Mouse (Mus musculus): ENCODE results near the gene Abhd12b. TPM values are rescaled to one million over a fixed set of nuclear protein-coding genes. Genes with fewer than 3 reads are reported as not detected.
A peak's percentile ranks its signal among the peaks of the same experiment; 100 is the strongest.

Gene Abhd12b
- polyA plus RNA-seq, 1 experiment from 2014 or later, result not detected

- no peak for DNase-seq
- no peak overlapping the region for H3K4me3 ChIP-seq (ENCODE audit: low read depth, low read length)
- H3K9ac ChIP-seq (replicated peaks), result no peak overlapping the region
- no peaks in the 10 kb centered on the region for H3K36me3 ChIP-seq (replicated peaks; ENCODE audit: insufficient read depth, low read length)
- no peak overlapping the region for H3K4me2 ChIP-seq (ENCODE audit: low read depth, low read length)
- ATAC-seq, result no peak
- H3K4me1 ChIP-seq (ENCODE audit: insufficient read depth), result no peaks in the 10 kb centered on the region
- 82% methylated on average over 20 of the region's 20 CpGs for WGBS (ENCODE audit: insufficient replicate concordance)
- TF ChIP-seq CTCF (IDR thresholded peaks at IDR 0.05; ENCODE audit: low read depth), result no peak
- H3K27me3 ChIP-seq (ENCODE audit: insufficient read depth, low read length), result no peaks in the 10 kb centered on the region
- H3K27ac ChIP-seq (ENCODE audit: low read depth), result no peak overlapping the region
- H3K9me3 ChIP-seq (ENCODE audit: low read length), result no peaks in the 10 kb centered on the region
Observed at GRCm38 (mm10) chr12:70134627-70135235, 19.2 kb upstream of the Abhd12b start.

GRCm38 (mm10) chr12:70136185-70136756 lies 17.7 kb upstream of the Abhd12b start:
- DNase-seq, result no peak
- Histone ChIP-seq H3K9ac (replicated peaks) (no peak overlapping the region; the same call in 1 of the 2 replicates), H3K36me3 (replicated peaks; ENCODE audit: insufficient read depth, low read length) (no peaks in the 10 kb centered on the region), H3K4me2 (ENCODE audit: low read depth, low read length) (peak overlapping the region; percentile 54; the same call in 1 of the 2 replicates), H3K27ac (ENCODE audit: low read depth) (peak overlapping the region; percentile 44; the same call in 1 of the 2 replicates), H3K4me3 (ENCODE audit: low read depth, low read length) (peak overlapping the region; percentile 25), H3K27me3 (ENCODE audit: insufficient read depth, low read length) (no peaks in the 10 kb centered on the region), H3K4me1 (ENCODE audit: insufficient read depth) (no peaks in the 10 kb centered on the region), H3K9me3 (ENCODE audit: low read length) (no peaks in the 10 kb centered on the region)
- 26% methylated on average over 12 of the region's 12 CpGs for WGBS (ENCODE audit: insufficient replicate concordance)
- ATAC-seq, result no peak
- no peak for TF ChIP-seq CTCF (IDR thresholded peaks at IDR 0.05; ENCODE audit: low read depth)
- TF ChIP-seq EP300 (IDR thresholded peaks at IDR 0.05; ENCODE audit: low read depth), result no peak

DNA sequence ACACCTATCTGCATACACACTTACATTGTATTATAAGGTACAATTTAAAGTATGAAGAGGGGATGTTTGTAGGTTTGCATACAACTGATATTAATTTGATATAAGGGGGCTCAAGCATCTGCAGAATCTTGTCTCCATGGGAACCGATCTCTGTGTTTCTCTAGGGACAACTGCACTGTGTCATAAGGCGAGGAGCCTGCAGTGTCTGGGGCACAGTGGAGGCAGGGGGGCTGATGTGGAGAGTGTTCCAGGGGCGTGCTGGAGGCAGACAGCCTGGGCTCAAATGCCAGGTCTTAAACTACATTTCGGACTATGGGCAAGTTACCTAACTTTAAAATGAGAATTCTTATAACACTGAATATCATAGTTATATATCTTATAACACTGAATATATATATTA lies 16.8 kb upstream of the Abhd12b start:
- DNase-seq, result no peak
- no peak for ATAC-seq
- Histone ChIP-seq H3K4me1 (ENCODE audit: insufficient read depth) (no peaks in the 10 kb centered on the region), H3K9me3 (ENCODE audit: low read length) (no peaks in the 10 kb centered on the region), H3K36me3 (replicated peaks; ENCODE audit: insufficient read depth, low read length) (no peaks in the 10 kb centered on the region), H3K4me2 (ENCODE audit: low read depth, low read length) (no peak overlapping the region), H3K27me3 (ENCODE audit: insufficient read depth, low read length) (no peaks in the 10 kb centered on the region), H3K4me3 (ENCODE audit: low read depth, low read length) (no peak overlapping the region), H3K27ac (ENCODE audit: low read depth) (no peak overlapping the region), H3K9ac (replicated peaks) (no peak overlapping the region)
- WGBS (ENCODE audit: insufficient replicate concordance), result 64% methylated on average over 4 of the region's 4 CpGs
- TF ChIP-seq CTCF (IDR thresholded peaks at IDR 0.05; ENCODE audit: low read depth) (no peak), EP300 (IDR thresholded peaks at IDR 0.05; ENCODE audit: low read depth) (no peak)

- H3K27ac ChIP-seq (ENCODE audit: low read depth), result no peak overlapping the region
- H3K36me3 ChIP-seq (replicated peaks; ENCODE audit: insufficient read depth, low read length), result no peaks in the 10 kb centered on the region
- H3K9me3 ChIP-seq (ENCODE audit: low read length), result no peaks in the 10 kb centered on the region
- H3K4me1 ChIP-seq (ENCODE audit: insufficient read depth), result no peaks in the 10 kb centered on the region
- H3K4me2 ChIP-seq (ENCODE audit: low read depth, low read length), result no peak overlapping the region
- no peaks in the 10 kb centered on the region for H3K27me3 ChIP-seq (ENCODE audit: insufficient read depth, low read length)
- ATAC-seq, result no peak
- no peak overlapping the region for H3K4me3 ChIP-seq (ENCODE audit: low read depth, low read length)
- 77% methylated on average over 9 of the region's 9 CpGs for WGBS (ENCODE audit: insufficient replicate concordance)
- H3K9ac ChIP-seq (replicated peaks), result no peak overlapping the region
- TF ChIP-seq EP300 (IDR thresholded peaks at IDR 0.05; ENCODE audit: low read depth) (no peak), CTCF (IDR thresholded peaks at IDR 0.05; ENCODE audit: low read depth) (no peak)
- no peak for DNase-seq
Observed at GRCm38 (mm10) chr12:70137626-70138025, 16.3 kb upstream of the Abhd12b start.

- no peak for TF ChIP-seq EP300 (IDR thresholded peaks at IDR 0.05; ENCODE audit: low read depth)
- no peak for TF ChIP-seq CTCF (IDR thresholded peaks at IDR 0.05; ENCODE audit: low read depth)
- Histone ChIP-seq H3K4me3 (ENCODE audit: low read depth, low read length) (no peak overlapping the region), H3K9ac (replicated peaks) (no peak overlapping the region), H3K27me3 (ENCODE audit: insufficient read depth, low read length) (no peaks in the 10 kb centered on the region), H3K4me1 (ENCODE audit: insufficient read depth) (no peaks in the 10 kb centered on the region), H3K9me3 (ENCODE audit: low read length) (no peaks in the 10 kb centered on the region), H3K27ac (ENCODE audit: low read depth) (no peak overlapping the region), H3K36me3 (replicated peaks; ENCODE audit: insufficient read depth, low read length) (no peaks in the 10 kb centered on the region), H3K4me2 (ENCODE audit: low read depth, low read length) (no peak overlapping the region)
- ATAC-seq (no peak), DNase-seq (no peak)
- WGBS (ENCODE audit: insufficient replicate concordance), result 63% methylated on average over 4 of the region's 4 CpGs
Observed at GRCm38 (mm10) chr12:70139871-70140270, 14.1 kb upstream of the Abhd12b start.

DNA sequence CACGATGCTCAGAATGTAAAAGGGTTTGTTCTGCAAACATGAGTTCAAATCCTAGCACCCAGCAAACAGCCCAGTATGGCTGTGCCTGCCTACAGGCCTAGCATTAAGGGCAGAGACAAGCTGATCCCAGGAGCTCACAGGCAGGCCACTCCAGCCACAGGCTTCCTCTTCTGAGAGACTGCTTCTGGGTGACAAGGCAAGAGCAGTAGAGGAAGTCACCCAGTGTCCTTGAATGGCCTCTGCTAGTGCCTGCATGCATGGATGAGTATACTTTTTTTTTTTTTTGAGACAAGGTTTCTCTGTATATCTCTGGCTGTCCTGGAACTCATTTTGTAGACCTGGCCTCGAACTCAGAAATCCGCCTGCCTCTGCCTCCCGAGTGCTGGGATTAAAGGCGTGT lies 13.4 kb upstream of the Abhd12b start:
- DNase-seq (peak; percentile 42), ATAC-seq (0 out of 2 replicates have a peak, but pooled peaks have one; percentile 31)
- no peaks in the 10 kb centered on the region for H3K36me3 ChIP-seq (replicated peaks; ENCODE audit: insufficient read depth, low read length)
- H3K9ac ChIP-seq (replicated peaks), result no peak overlapping the region
- H3K27ac ChIP-seq (ENCODE audit: low read depth), result no peak overlapping the region
- H3K9me3 ChIP-seq (ENCODE audit: low read length), result no peaks in the 10 kb centered on the region
- H3K4me2 ChIP-seq (ENCODE audit: low read depth, low read length), result no peak overlapping the region
- H3K27me3 ChIP-seq (ENCODE audit: insufficient read depth, low read length), result no peaks in the 10 kb centered on the region
- no peak overlapping the region for H3K4me3 ChIP-seq (ENCODE audit: low read depth, low read length)
- H3K4me1 ChIP-seq (ENCODE audit: insufficient read depth), result no peaks in the 10 kb centered on the region
- 78% methylated on average over 5 of the region's 5 CpGs for WGBS (ENCODE audit: insufficient replicate concordance)
- no peak for TF ChIP-seq EP300 (IDR thresholded peaks at IDR 0.05; ENCODE audit: low read depth)
- no peak for TF ChIP-seq CTCF (IDR thresholded peaks at IDR 0.05; ENCODE audit: low read depth)
